Mouse (Mus musculus) MEL (cell line): ENCODE data around the gene Kcnip1. TPM values are rescaled to one million over a fixed set of nuclear protein-coding genes. Genes with fewer than 3 reads are reported as not detected.

Experiments
- DNase-seq: peaks from one replicate; pipeline ENCODE4 v3.0.0; 2011; ENCODE audit warnings: low read depth, low spot score
- H3K27ac ChIP-seq: 2 replicates; pipeline ENCODE4 v1.5.1; 2012; ENCODE audit warnings: low read depth, mild to moderate bottlenecking, control low read depth, low read length, moderate library complexity; ENCODE audit not compliant: control insufficient read depth
- H3K27me3 ChIP-seq, 2 experiments: fragments of 150-350 bp in 1 of 2; sonication (generic) in 1 of 2; 2 replicates each; pipeline ENCODE4 v1.6.1; 2012; ENCODE audit warnings: low read length in 2 of 2, mild to moderate bottlenecking in 2 of 2, improper control_type of control experiment in 1 of 2, moderate library complexity in 1 of 2; ENCODE audit not compliant: insufficient read depth in 2 of 2, control insufficient read depth in 1 of 2
- H3K36me3 ChIP-seq, 2 experiments: 2 replicates each; pipeline ENCODE4 v1.6.1; 2012 to 2014; ENCODE audit warnings: low read length in 2 of 2, improper control_type of control experiment in 1 of 2, inconsistent platforms in 1 of 2, mild to moderate bottlenecking in 1 of 2; ENCODE audit not compliant: insufficient read depth in 2 of 2, control insufficient read depth in 1 of 2
- H3K4me1 ChIP-seq, 2 experiments: fragments of 150-350 bp in 1 of 2; sonication (generic) in 1 of 2; 2 replicates each; pipeline ENCODE4 v1.6.1; 2012; ENCODE audit warnings: low read length in 2 of 2, improper control_type of control experiment in 1 of 2, mild to moderate bottlenecking in 1 of 2; ENCODE audit not compliant: insufficient read depth in 2 of 2, control insufficient read depth in 1 of 2
- H3K4me3 ChIP-seq, 2 experiments: fragments of 150-350 bp in 1 of 2; sonication (generic) in 1 of 2; 2 replicates each; pipeline ENCODE4 v1.5.1; 2012; ENCODE audit warnings: low read depth in 2 of 2, low read length in 2 of 2, mild to moderate bottlenecking in 2 of 2, moderate library complexity in 2 of 2, control low read depth in 1 of 2, improper control_type of control experiment in 1 of 2; ENCODE audit not compliant: control insufficient read depth in 1 of 2, insufficient read depth in 1 of 2
- H3K79me2 ChIP-seq: 2 replicates; pipeline ENCODE4 v1.6.1; 2012; ENCODE audit warnings: mild to moderate bottlenecking, low read length, moderate library complexity; ENCODE audit not compliant: control insufficient read depth, poor library complexity, insufficient read depth
- H3K9ac ChIP-seq: 2 replicates; pipeline ENCODE4 v1.6.1; 2012; ENCODE audit warnings: low read depth, mild to moderate bottlenecking, control low read depth, low read length, moderate library complexity; ENCODE audit not compliant: control insufficient read depth, poor library complexity, severe bottlenecking
- H3K9me3 ChIP-seq: fragments of 150-350 bp; sonication (generic); replicated peaks from 2 replicates; pipeline ENCODE4 v1.6.1; 2012; ENCODE audit warnings: mild to moderate bottlenecking, low read length, improper control_type of control experiment, moderate library complexity; ENCODE audit not compliant: insufficient read depth
- CHD2 ChIP-seq: IDR thresholded peaks from 2 replicates; pipeline ENCODE4 v1.6.1; 2011; ENCODE audit warnings: low read length, improper control_type of control experiment
- CTCF ChIP-seq, 3 experiments: IDR thresholded peaks in 2 of 3; conservative IDR thresholded peaks in 1 of 3; 2 replicates each; pipeline ENCODE4 v1.5.1; 2011 to 2012; ENCODE audit warnings: low read length in 3 of 3, low read depth in 2 of 3, mild to moderate bottlenecking in 2 of 3, improper control_type of control experiment in 1 of 3, inconsistent platforms in 1 of 3, mixed read lengths in 1 of 3, moderate library complexity in 1 of 3; ENCODE audit not compliant: control insufficient read depth in 1 of 3, insufficient read depth in 1 of 3, poor library complexity in 1 of 3, severe bottlenecking in 1 of 3
- E2F4 ChIP-seq: IDR thresholded peaks from 2 replicates; pipeline ENCODE4 v1.6.1; 2011; ENCODE audit warnings: low read depth, low read length, improper control_type of control experiment, borderline replicate concordance
- ELF1 ChIP-seq: IDR thresholded peaks from 2 replicates; pipeline ENCODE4 v1.6.1; 2014; ENCODE audit warnings: low read depth, mild to moderate bottlenecking, inconsistent platforms, low read length, improper control_type of control experiment, moderate library complexity
- ETS1 ChIP-seq: IDR thresholded peaks from 2 replicates; pipeline ENCODE4 v1.6.1; 2012; ENCODE audit warnings: low read depth, mild to moderate bottlenecking, inconsistent platforms, low read length, improper control_type of control experiment, moderate library complexity
- GABPA ChIP-seq: IDR thresholded peaks from 2 replicates; pipeline ENCODE4 v1.6.1; 2012; ENCODE audit warnings: low read depth, mild to moderate bottlenecking, inconsistent platforms, low read length, improper control_type of control experiment, moderate library complexity
- KAT2A ChIP-seq: conservative IDR thresholded peaks from 2 replicates; pipeline ENCODE4 v1.6.1; 2012; ENCODE audit warnings: low read depth, low read length, improper control_type of control experiment, inconsistent platforms
- MAZ ChIP-seq: IDR thresholded peaks from 2 replicates; pipeline ENCODE4 v1.6.1; 2012; ENCODE audit warnings: low read depth, mild to moderate bottlenecking, inconsistent platforms, low read length, improper control_type of control experiment
- MYB ChIP-seq: IDR thresholded peaks from 2 replicates; pipeline ENCODE4 v1.6.1; 2011; ENCODE audit warnings: mild to moderate bottlenecking, low read depth, low read length, improper control_type of control experiment
- MYC ChIP-seq: IDR thresholded peaks from 2 replicates; pipeline ENCODE4 v1.6.1; 2011; ENCODE audit warnings: low read depth, mild to moderate bottlenecking, low read length, improper control_type of control experiment, moderate library complexity
- POLR2AphosphoS2 ChIP-seq: IDR thresholded peaks from 2 replicates; pipeline ENCODE4 v1.6.1; 2011; ENCODE audit warnings: low read length, improper control_type of control experiment
- RAD21 ChIP-seq: IDR thresholded peaks from 2 replicates; pipeline ENCODE4 v1.6.1; 2011; ENCODE audit warnings: mild to moderate bottlenecking, low read depth, low read length, improper control_type of control experiment
- SIN3A ChIP-seq: IDR thresholded peaks from 2 replicates; pipeline ENCODE4 v1.6.1; 2012; ENCODE audit warnings: low read length, improper control_type of control experiment, inconsistent platforms
- SMC3 ChIP-seq: IDR thresholded peaks from 2 replicates; pipeline ENCODE4 v1.6.1; 2011; ENCODE audit warnings: low read depth, low read length, improper control_type of control experiment
- UBTF ChIP-seq: IDR thresholded peaks from 2 replicates; pipeline ENCODE4 v1.6.1; 2012; ENCODE audit warnings: low read depth, mild to moderate bottlenecking, inconsistent platforms, low read length, improper control_type of control experiment, moderate library complexity, borderline replicate concordance; ENCODE audit not compliant: insufficient read depth
- ZMIZ1 ChIP-seq: IDR thresholded peaks from 2 replicates; pipeline ENCODE4 v1.6.1; 2012; ENCODE audit warnings: low read depth, mild to moderate bottlenecking, inconsistent platforms, low read length, improper control_type of control experiment, moderate library complexity
- ZNF384 ChIP-seq: IDR thresholded peaks from 2 replicates; pipeline ENCODE4 v1.6.1; 2012; ENCODE audit warnings: low read depth, mild to moderate bottlenecking, inconsistent platforms, low read length, improper control_type of control experiment
- polyA plus RNA-seq, 2 experiments: library from polyadenylated mRNA; stranded (reverse) in 1 of 2; unstranded in 1 of 2; fragments of >175 nt in 1 of 2; fragments of >200 nt in 1 of 2; gene quantifications; 2 replicates each; pipeline versions ENCODE4 v1.2.1 to v1.2.4; 2012; ENCODE audit warnings: low replicate concordance in 2 of 2, low read depth in 1 of 2; ENCODE audit not compliant: insufficient read length in 2 of 2, insufficient read depth in 1 of 2, missing spikeins in 1 of 2
- total RNA-seq: library from RNA; depleted of rRNA; stranded (reverse); fragments of 300-350 nt; gene quantifications from 2 replicates; pipeline ENCODE4 v1.2.3, GENCODE M21; 2012

Gene Kcnip1
- total and polyA plus RNA-seq, 3 experiments, result 0.04 to 0.06 TPM; not detected in 1

- no peaks in the 10 kb centered on the region for H3K36me3 ChIP-seq
- no peak overlapping the region for H3K4me3 ChIP-seq
- no peak overlapping the region for H3K27ac ChIP-seq
- H3K9ac ChIP-seq, result no peak overlapping the region
- no peaks in the 10 kb centered on the region for H3K27me3 ChIP-seq
- H3K9me3 ChIP-seq, result no peaks in the 10 kb centered on the region
- TF ChIP-seq ETS1 (no peak), RAD21 (no peak), E2F4 (no peak), SMC3 (no peak), MYC (no peak), GABPA (no peak), ZNF384 (no peak), SIN3A (no peak), POLR2AphosphoS2 (no peak), CHD2 (no peak), ZMIZ1 (no peak), MAZ (no peak), KAT2A (no peak), CTCF (IDR thresholded peaks at IDR 0.05 in 2 of 3, conservative IDR thresholded peaks at IDR 0.05 in 1 of 3; ENCODE audit: control insufficient read depth in 1 of 3, insufficient read depth in 1 of 3, low read depth in 2 of 3, low read length in 3 of 3, poor library complexity in 1 of 3, severe bottlenecking in 1 of 3) (no peak), UBTF (no peak)
- H3K4me1 ChIP-seq, result peaks cover 0 to 4% of the 10 kb centered on the region in 2 experiments; a peak in 2 of 4 replicates
- no peaks in the 10 kb centered on the region for H3K79me2 ChIP-seq
- DNase-seq, result no peak
Observed at GRCm38 (mm10) chr11:33980146-33980545, 12.8 kb downstream of the Kcnip1 start.

- Histone ChIP-seq H3K27ac (no peak overlapping the region), H3K27me3 (no peaks in the 10 kb centered on the region), H3K4me1 (no peaks in the 10 kb centered on the region), H3K36me3 (no peaks in the 10 kb centered on the region), H3K4me3 (no peak overlapping the region), H3K79me2 (no peaks in the 10 kb centered on the region), H3K9me3 (no peaks in the 10 kb centered on the region), H3K9ac (no peak overlapping the region)
- DNase-seq, result no peak
- TF ChIP-seq ELF1 (no peak), RAD21 (no peak), MYB (no peak)
Observed at GRCm38 (mm10) chr11:33975121-33975520, 17.8 kb downstream of the Kcnip1 start.
